Mouse (Mus musculus): ENCODE results near the gene Prss43. TPM values are rescaled to one million over a fixed set of nuclear protein-coding genes. Genes with fewer than 3 reads are reported as not detected.

Prss43 gene
- total RNA-seq, 2 experiments from 2014 or later: not detected

DNA sequence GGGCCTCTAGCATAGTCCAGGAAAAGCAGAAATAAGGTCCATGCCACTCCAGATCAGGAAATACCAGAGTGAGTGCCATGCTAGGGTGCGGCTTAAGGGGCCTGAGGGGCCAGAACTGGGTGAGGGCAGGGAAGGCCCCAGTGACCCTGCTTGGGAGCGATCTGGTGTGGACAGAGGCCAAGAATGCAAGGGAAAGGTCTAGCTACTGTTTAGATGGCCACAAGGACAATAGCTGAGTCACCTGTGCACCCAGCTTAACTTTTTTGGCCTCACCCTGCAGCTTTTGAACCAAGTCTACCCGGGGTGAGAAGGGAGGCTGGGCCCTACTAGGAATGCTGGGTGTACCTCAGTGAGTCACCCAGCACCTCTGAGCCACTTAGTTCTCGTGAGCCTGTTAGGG lies 54.3 kb downstream of the Prss43 start:
- ATAC-seq (replicated peaks; ENCODE audit: poor library complexity, severe bottlenecking): peak; percentile 13; the same call in 1 of the 2 replicates

Other genes with a start within 250 kb of the Prss43 start
- gene Nradd, start 202.2 kb upstream of the Prss43 start, total RNA-seq (2014; fragmentation: Nextera tagmentation): 4.4 and 4.5 TPM in 2 replicates
- gene Nradd, start 202.2 kb upstream of the Prss43 start, total RNA-seq (2017): 0.99 and 4.7 TPM in 2 replicates
- 37.5 and 49.2 TPM in 2 replicates for gene Nbeal2, start 172.5 kb upstream of the Prss43 start, total RNA-seq (2014; fragmentation: Nextera tagmentation)
- 11.0 and 13.9 TPM in 2 replicates for gene Nbeal2, start 172.5 kb upstream of the Prss43 start, total RNA-seq (2017)
- gene Ccdc12, start 170.2 kb upstream of the Prss43 start, total RNA-seq (2014; fragmentation: Nextera tagmentation): 149 TPM in 2 replicates
- gene Ccdc12, start 170.2 kb upstream of the Prss43 start, total RNA-seq (2017): 98.5 and 104 TPM in 2 replicates
- not detected in 2 replicates for gene Myl3, start 84.8 kb upstream of the Prss43 start, total RNA-seq (2014; fragmentation: Nextera tagmentation)
- gene Myl3, start 84.8 kb upstream of the Prss43 start, total RNA-seq (2017): not detected in 2 replicates
- gene Pth1r, start 79.5 kb upstream of the Prss43 start, total RNA-seq (2014; fragmentation: Nextera tagmentation): 1.2 TPM in 1 of 2 replicates, not detected in the other
- gene Pth1r, start 79.5 kb upstream of the Prss43 start, total RNA-seq (2017): 0.10 and 2.5 TPM in 2 replicates
- not detected in 2 replicates for gene Prss42, start 28.5 kb upstream of the Prss43 start, total RNA-seq (2014; fragmentation: Nextera tagmentation)
- not detected in 2 replicates for gene Prss42, start 28.5 kb upstream of the Prss43 start, total RNA-seq (2017)
- gene Prss44, start 12.7 kb upstream of the Prss43 start, total RNA-seq (2014; fragmentation: Nextera tagmentation): not detected in 2 replicates
- gene Prss44, start 12.7 kb upstream of the Prss43 start, total RNA-seq (2017): not detected in 2 replicates
- not detected in 2 replicates for gene Prss45, start 7.9 kb downstream of the Prss43 start, total RNA-seq (2014; fragmentation: Nextera tagmentation)
- gene Prss45, start 7.9 kb downstream of the Prss43 start, total RNA-seq (2017): not detected in 2 replicates
- gene Prss46, start 17.8 kb downstream of the Prss43 start, total RNA-seq (2014; fragmentation: Nextera tagmentation): not detected in 2 replicates
- not detected in 2 replicates for gene Prss46, start 17.8 kb downstream of the Prss43 start, total RNA-seq (2017)
- gene Prss50, start 31.3 kb downstream of the Prss43 start, total RNA-seq (2014; fragmentation: Nextera tagmentation): not detected in 2 replicates
- gene Prss50, start 31.3 kb downstream of the Prss43 start, total RNA-seq (2017): not detected in 2 replicates
- 0.41 TPM in 1 of 2 replicates, not detected in the other for gene Als2cl, start 53.2 kb downstream of the Prss43 start, total RNA-seq (2014; fragmentation: Nextera tagmentation)
- gene Als2cl, start 53.2 kb downstream of the Prss43 start, total RNA-seq (2017): 0.04 TPM in 1 of 2 replicates, not detected in the other
- gene Tmie, start 53.4 kb downstream of the Prss43 start, total RNA-seq (2014; fragmentation: Nextera tagmentation): not detected in 2 replicates
- gene Tmie, start 53.4 kb downstream of the Prss43 start, total RNA-seq (2017): not detected in 2 replicates
- gene Fam240a, start 90.2 kb downstream of the Prss43 start, total RNA-seq (2014; fragmentation: Nextera tagmentation): not detected in 2 replicates
- gene Fam240a, start 90.2 kb downstream of the Prss43 start, total RNA-seq (2017): not detected in 2 replicates
- gene Tdgf1, start 119.5 kb downstream of the Prss43 start, total RNA-seq (2014; fragmentation: Nextera tagmentation): not detected in 2 replicates
- not detected in 2 replicates for gene Tdgf1, start 119.5 kb downstream of the Prss43 start, total RNA-seq (2017)
- gene Lrrc2, start 124.9 kb downstream of the Prss43 start, total RNA-seq (2014; fragmentation: Nextera tagmentation): not detected in 2 replicates
- gene Lrrc2, start 124.9 kb downstream of the Prss43 start, total RNA-seq (2017): 0.21 TPM in 1 of 2 replicates, not detected in the other
- not detected in 2 replicates for gene Rtp3, start 163.9 kb downstream of the Prss43 start, total RNA-seq (2014; fragmentation: Nextera tagmentation)
- not detected in 2 replicates for gene Rtp3, start 163.9 kb downstream of the Prss43 start, total RNA-seq (2017)
- gene Ltf, start 192.6 kb downstream of the Prss43 start, total RNA-seq (2014; fragmentation: Nextera tagmentation): 32.3 TPM in 1 of 2 replicates, not detected in the other
- 99.6 and 152 TPM in 2 replicates for gene Ltf, start 192.6 kb downstream of the Prss43 start, total RNA-seq (2017)
- gene Ccrl2, start 230.8 kb downstream of the Prss43 start, total RNA-seq (2014; fragmentation: Nextera tagmentation): 3.7 TPM in 1 of 2 replicates, not detected in the other
- gene Ccrl2, start 230.8 kb downstream of the Prss43 start, total RNA-seq (2017): 6.5 and 8.8 TPM in 2 replicates

All from granulocyte monocyte progenitor cell, adult 5-6 weeks (primary cell).